In genomic region chr4:140904776-140905425, GRCm38 (mm10) we compare ENCODE assay signal across 20 mouse cellular contexts. TPM values are rescaled to one million over a fixed set of nuclear protein-coding genes. Genes with fewer than 3 reads are reported as not detected.
DNase-seq lines count a peak whose midpoint lies in the region; ATAC-seq and TF ChIP-seq lines count a peak whose summit lies in the region.
"Had no signal": no experiment of that assay in that cellular context is flagged by ENCODE, and none has a peak within 500 bp of the region (broad histone marks: within the 10 kb centered on the region; RNA-seq: fewer than 3 reads in every experiment).

No protein-coding gene starts in this region.

- H3K9ac ChIP-seq in kidney, postnatal 0 days (ENCODE audit: low read depth, low read length) = no peak overlapping the region
- no peak overlapping the region for H3K9ac ChIP-seq in liver, postnatal 0 days (replicated peaks)

- H3K4me3 ChIP-seq in kidney, postnatal 0 days (replicated peaks; ENCODE audit: low read depth, low read length) = no peak overlapping the region
- H3K4me3 ChIP-seq in liver, postnatal 0 days (ENCODE audit: low read depth, low read length) = no peak overlapping the region
- H3K4me3 ChIP-seq in midbrain, embryonic 10.5 days = no peak overlapping the region

- H3K4me2 ChIP-seq in kidney, postnatal 0 days (ENCODE audit: low read length) = 0 out of 2 replicates have a peak overlapping the region, but pooled peaks have one; percentile 64
- H3K4me2 ChIP-seq in liver, postnatal 0 days (ENCODE audit: low read depth, low read length) = peak overlapping the region; percentile 68; the same call in 1 of the 2 replicates

- ATAC-seq in kidney, postnatal 0 days (replicated peaks; ENCODE audit: low FRiP score, low read depth) = no peak
- ATAC-seq in liver, postnatal 0 days = no peak
- ATAC-seq in megakaryocyte-erythroid progenitor cell, adult 5-6 weeks (replicated peaks; ENCODE audit: low FRiP score, low TSS enrichment, poor library complexity, severe bottlenecking) = no peak

- no peak overlapping the region for H3K27ac ChIP-seq in kidney, postnatal 0 days
- no peak overlapping the region for H3K27ac ChIP-seq in liver, postnatal 0 days (ENCODE audit: low read depth)
- no peak overlapping the region for H3K27ac ChIP-seq in midbrain, embryonic 10.5 days (replicated peaks)
- H3K27ac ChIP-seq: heart, embryonic 15.5 days; limb, embryonic 10.5 days had no signal

- WGBS in kidney, postnatal 0 days = 55% methylated on average over 14 of the region's 14 CpGs
- 29% methylated on average over 14 of the region's 14 CpGs for WGBS in liver, postnatal 0 days (ENCODE audit: insufficient replicate concordance)
- 67% methylated on average over 14 of the region's 14 CpGs for WGBS in midbrain, embryonic 10.5 days

- 0 out of 2 replicates have a peak, but pooled peaks cover 3% of the 10 kb centered on the region for H3K4me1 ChIP-seq in kidney, postnatal 0 days (replicated peaks; ENCODE audit: insufficient read depth, low read length)
- peaks cover 16% of the 10 kb centered on the region for H3K4me1 ChIP-seq in liver, postnatal 0 days (ENCODE audit: insufficient read depth)
- H3K4me1 ChIP-seq in midbrain, embryonic 10.5 days = peaks cover 29% of the 10 kb centered on the region

- H3K36me3 ChIP-seq in kidney, postnatal 0 days (ENCODE audit: insufficient read depth, low read length) = no peaks in the 10 kb centered on the region
- no peaks in the 10 kb centered on the region for H3K36me3 ChIP-seq in liver, postnatal 0 days (replicated peaks; ENCODE audit: insufficient read depth, low read length)
- H3K36me3 ChIP-seq in midbrain, embryonic 10.5 days = no peaks in the 10 kb centered on the region
- H3K36me3 ChIP-seq: heart, embryonic 15.5 days; limb, embryonic 10.5 days had no signal

- TF ChIP-seq CTCF in kidney, postnatal 0 days (IDR thresholded peaks at IDR 0.05; ENCODE audit: low read depth) = no peak
- no peak for TF ChIP-seq CTCF in liver, postnatal 0 days (IDR thresholded peaks at IDR 0.05; ENCODE audit: low read depth)

- DNase-seq in kidney, postnatal 0 days (ENCODE audit: low spot score) = no peak
- no peak for DNase-seq in kidney, postnatal 36 days
- DNase-seq in A20 (ENCODE audit: low read depth, low spot score) (peak; percentile 36), ES-CJ7 (ENCODE audit: low read depth, low spot score) (peak; percentile 48)
- no peak for DNase-seq in liver, postnatal 0 days
- no peak for DNase-seq in left cerebral cortex, postnatal 4 days
- DNase-seq in midbrain, embryonic 10.5 days (ENCODE audit: low spot score) = no peak
- DNase-seq: adrenal gland, adult 8-10 months; cerebellum, adult 9-10 months; embryo, embryonic 11 days; kidney, adult 9 months; lung, adult 2 months had no signal

- TF ChIP-seq EP300 in liver, postnatal 0 days (IDR thresholded peaks at IDR 0.05; ENCODE audit: low read depth) = no peak

- 0 out of 2 replicates have a peak, but pooled peaks cover 5% of the 10 kb centered on the region for H3K27me3 ChIP-seq in kidney, postnatal 0 days (ENCODE audit: insufficient read depth, low read length)
- H3K27me3 ChIP-seq in liver, postnatal 0 days (ENCODE audit: insufficient read depth, low read length) = peaks cover 27% of the 10 kb centered on the region
- peaks cover 70% of the 10 kb centered on the region for H3K27me3 ChIP-seq in midbrain, embryonic 10.5 days (ENCODE audit: low read depth, poor library complexity, severe bottlenecking)

- intact Hi-C loops in left cerebral cortex, postnatal 4 days (cut with DNase I) = loop anchor here (5.0 kb wide), 2 partner anchors 83 to 183 kb away; no protein-coding TSS in a partner anchor

- H3K9me3 ChIP-seq in kidney, postnatal 0 days (replicated peaks; ENCODE audit: low read length) = no peaks in the 10 kb centered on the region
- no peaks in the 10 kb centered on the region for H3K9me3 ChIP-seq in liver, postnatal 0 days (ENCODE audit: low read length)
- no peaks in the 10 kb centered on the region for H3K9me3 ChIP-seq in midbrain, embryonic 10.5 days (replicated peaks)
- H3K9me3 ChIP-seq: heart, embryonic 15.5 days; limb, embryonic 10.5 days had no signal

RNA-seq across cellular contexts. Expression of gene Padi2, which starts 1.2 kb away (rescaled TPM):
- 21.1 and 21.8 TPM in 2 replicates for polyA plus RNA-seq in kidney, postnatal 0 days (2015; fragmentation: Nextera tagmentation; extraction: Ambion mirVana)
- 1.9 and 2.1 TPM in 2 replicates for polyA plus RNA-seq in liver, postnatal 0 days (2015; fragmentation: Nextera tagmentation; extraction: Ambion mirVana)
- total RNA-seq in left cerebral cortex, postnatal 4 days (2021) = 1 to 10 TPM; 1.2 TPM
- 0.15 and 1.4 TPM in 2 replicates for polyA plus RNA-seq in midbrain, embryonic 10.5 days (2016; fragmentation: Nextera tagmentation; extraction: Ambion mirVana)
- total RNA-seq in megakaryocyte-erythroid progenitor cell, adult 5-6 weeks (2014; fragmentation: Nextera tagmentation) = 1.3 and 1.6 TPM in 2 replicates
- 2.9 and 3.8 TPM in 2 replicates for total RNA-seq in megakaryocyte-erythroid progenitor cell, adult 5-6 weeks (2017)

RNA-seq across cellular contexts. Expression of gene Sdhb, which starts 56.1 kb away (rescaled TPM):
- 660 and 674 TPM in 2 replicates for polyA plus RNA-seq in kidney, postnatal 0 days (2015; fragmentation: Nextera tagmentation; extraction: Ambion mirVana)
- 312 and 329 TPM in 2 replicates for polyA plus RNA-seq in liver, postnatal 0 days (2015; fragmentation: Nextera tagmentation; extraction: Ambion mirVana)
- 100 to 1,000 TPM; 174 to 177 TPM for total RNA-seq in left cerebral cortex, postnatal 4 days (2021)
- polyA plus RNA-seq in midbrain, embryonic 10.5 days (2016; fragmentation: Nextera tagmentation; extraction: Ambion mirVana) = 429 and 455 TPM in 2 replicates
- 154 and 177 TPM in 2 replicates for total RNA-seq in megakaryocyte-erythroid progenitor cell, adult 5-6 weeks (2014; fragmentation: Nextera tagmentation)
- total RNA-seq in megakaryocyte-erythroid progenitor cell, adult 5-6 weeks (2017) = 99.5 and 128 TPM in 2 replicates

RNA-seq across cellular contexts. Expression of gene Padi1, which starts 59.3 kb away (rescaled TPM):
- polyA plus RNA-seq in kidney, postnatal 0 days (2015; fragmentation: Nextera tagmentation; extraction: Ambion mirVana) = 0.23 and 0.28 TPM in 2 replicates
- polyA plus RNA-seq in liver, postnatal 0 days (2015; fragmentation: Nextera tagmentation; extraction: Ambion mirVana) = 0.02 TPM in 1 of 2 replicates, not detected in the other
- under 1 TPM in 1 of 2 experiments, not detected in 1; 0.08 TPM for total RNA-seq in left cerebral cortex, postnatal 4 days (2021)
- 0.04 and 0.06 TPM in 2 replicates for polyA plus RNA-seq in midbrain, embryonic 10.5 days (2016; fragmentation: Nextera tagmentation; extraction: Ambion mirVana)
- 0.79 TPM in 1 of 2 replicates, not detected in the other for total RNA-seq in megakaryocyte-erythroid progenitor cell, adult 5-6 weeks (2014; fragmentation: Nextera tagmentation)
- 0.33 TPM in 1 of 2 replicates, not detected in the other for total RNA-seq in megakaryocyte-erythroid progenitor cell, adult 5-6 weeks (2017)
- total RNA-seq: adrenal gland, adult 8-10 months; gastrocnemius, postnatal 4 days; layer of hippocampus, postnatal 10 days had no signal
- polyA plus RNA-seq: forebrain, embryonic 16.5 days; hindbrain, embryonic 16.5 days; small intestine, adult 2 months had no signal

Comparison
In these comparisons a context has a peak if more than half of its experiments do, and no peak if none do; other contexts are left out.
1. DNase-seq: peak in A20 (single experiment) and ES-CJ7 (single experiment); none in kidney, postnatal 0 days (single experiment), kidney, postnatal 36 days (0 of 2), liver, postnatal 0 days (single experiment), left cerebral cortex, postnatal 4 days (single experiment) and midbrain, embryonic 10.5 days (single experiment).